Mouse (Mus musculus) large intestine, adult 2 months (tissue): ENCODE measurements around the gene Tbc1d5. TPM values are rescaled to one million over a fixed set of nuclear protein-coding genes. Genes with fewer than 3 reads are reported as not detected.

Experiments
- DNase-seq: peaks from one replicate; pipeline ENCODE4 v3.0.0-alpha.2; 2012; ENCODE audit warnings: low read depth, low spot score
- WGBS: fragments of 180-500 bp; shearing (Covaris S2); methylation state at CpG from one replicate; pipeline ENCODE4 v1.1.7; 2018; 5-methylcytosine and 5-hydroxymethylcytosine counted together
- polyA plus RNA-seq: library from polyadenylated mRNA; depleted of rRNA; stranded (reverse); fragments of >200 nt; gene quantifications from 2 replicates; pipeline ENCODE4 v1.2.3, GENCODE M21; 2012

Gene Tbc1d5
- polyA plus RNA-seq, 1 experiment = 5.7 TPM

DNA sequence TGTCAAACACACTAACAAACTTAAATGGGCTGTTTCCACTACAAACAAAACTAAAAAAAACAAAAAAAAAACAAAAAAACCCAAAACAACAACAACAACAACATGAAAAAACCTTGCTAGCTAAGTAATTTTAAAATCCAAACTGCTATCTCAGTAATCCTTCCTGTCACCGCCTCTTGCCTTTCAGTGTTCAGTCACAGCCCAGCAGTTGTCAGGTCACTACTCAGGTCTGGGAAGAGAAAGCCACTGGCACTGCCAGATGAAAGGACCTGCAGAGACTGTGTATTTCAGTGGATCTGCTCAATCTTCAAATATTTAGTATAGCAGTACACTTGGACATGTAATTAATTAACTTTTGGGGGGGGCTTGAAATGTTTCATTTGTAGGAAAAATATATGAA, 272.5 kb downstream of the Tbc1d5 start:
- WGBS = 96% methylated on average over 1 of the region's 1 CpGs

DNA sequence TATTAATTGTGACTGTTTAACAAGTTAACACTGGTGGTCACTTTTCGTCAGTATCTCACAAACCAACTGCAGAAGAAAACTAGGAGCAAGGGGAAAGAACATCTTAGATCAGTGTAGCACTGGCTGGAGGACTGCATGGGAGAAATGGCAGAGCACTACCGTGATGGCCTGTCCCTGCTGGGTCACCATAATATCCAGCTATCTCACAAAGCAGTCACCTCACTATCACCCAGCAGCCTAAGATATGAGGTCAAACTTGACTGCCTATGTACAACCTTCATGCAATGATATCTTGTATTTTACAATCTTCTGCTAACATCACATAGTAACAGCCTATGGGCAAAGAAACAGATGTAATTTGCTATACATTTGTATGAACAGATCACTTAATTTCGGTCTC, 274.7 kb downstream of the Tbc1d5 start:
- WGBS = 96% methylated on average over 3 of the region's 3 CpGs
- no peak for DNase-seq

More for the DNA sequence above, 272.5 kb downstream of the Tbc1d5 start:
- DNase-seq = no peak

DNA sequence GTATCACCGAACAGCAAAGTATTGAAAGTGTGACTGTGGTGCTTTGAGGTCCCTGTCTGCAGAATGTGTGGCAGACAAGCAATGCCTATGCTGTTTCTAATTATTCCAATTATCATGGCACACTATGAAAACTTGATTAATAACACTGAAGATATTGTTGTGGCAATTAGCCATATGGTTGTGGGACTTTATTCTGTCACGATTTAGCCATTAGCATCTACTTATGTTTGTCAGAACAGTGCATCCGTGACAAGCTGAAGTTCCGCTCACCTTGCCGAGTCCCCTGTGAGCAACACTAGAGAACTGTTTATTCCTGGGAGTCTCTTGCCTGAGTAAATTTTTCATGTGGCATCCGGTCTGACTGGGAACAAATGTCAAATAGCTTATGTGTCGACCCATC, 281.3 kb downstream of the Tbc1d5 start:
- DNase-seq = no peak
- 92% methylated on average over 7 of the region's 7 CpGs for WGBS

DNA sequence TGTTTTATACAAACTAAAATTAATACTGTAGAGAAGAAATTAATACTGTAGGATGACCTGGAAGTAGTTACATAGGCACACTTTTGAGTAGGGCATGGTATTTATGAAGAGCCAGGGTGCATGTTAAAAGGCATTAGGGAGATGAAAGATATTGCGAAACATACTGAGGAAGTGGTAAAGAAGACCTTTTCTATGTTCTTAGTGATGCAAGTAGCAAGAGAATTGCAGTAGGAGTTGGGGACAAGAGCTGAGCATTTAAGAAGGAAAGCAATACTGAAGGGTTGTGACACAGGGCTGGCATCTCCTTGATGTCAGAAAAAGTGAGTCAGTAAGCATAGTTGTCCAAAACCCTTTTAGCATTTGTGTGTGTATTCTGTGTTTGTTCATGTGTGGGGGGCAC, 289.7 kb downstream of the Tbc1d5 start:
- WGBS = 98% methylated on average over 1 of the region's 1 CpGs
- DNase-seq = no peak

DNA sequence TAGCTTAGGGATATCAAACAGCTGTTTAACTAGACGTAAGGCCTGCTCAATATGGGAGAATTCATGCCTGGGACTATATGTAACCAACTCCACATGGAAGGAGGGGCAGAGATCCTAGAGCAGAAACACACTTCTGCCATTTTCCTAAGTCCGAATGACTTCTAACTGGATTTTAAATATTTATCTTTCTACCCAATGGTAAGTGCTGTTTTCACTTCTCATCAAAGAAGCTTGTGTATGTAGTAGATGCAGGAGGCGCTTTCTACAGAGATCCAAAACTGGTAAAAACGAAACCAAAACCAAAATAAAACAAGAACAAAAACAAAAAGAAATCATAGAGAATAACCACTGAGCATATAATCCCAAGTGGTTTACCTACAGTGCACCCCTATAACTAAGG, 299.2 kb downstream of the Tbc1d5 start:
- 76% methylated on average over 4 of the region's 4 CpGs for WGBS

DNA sequence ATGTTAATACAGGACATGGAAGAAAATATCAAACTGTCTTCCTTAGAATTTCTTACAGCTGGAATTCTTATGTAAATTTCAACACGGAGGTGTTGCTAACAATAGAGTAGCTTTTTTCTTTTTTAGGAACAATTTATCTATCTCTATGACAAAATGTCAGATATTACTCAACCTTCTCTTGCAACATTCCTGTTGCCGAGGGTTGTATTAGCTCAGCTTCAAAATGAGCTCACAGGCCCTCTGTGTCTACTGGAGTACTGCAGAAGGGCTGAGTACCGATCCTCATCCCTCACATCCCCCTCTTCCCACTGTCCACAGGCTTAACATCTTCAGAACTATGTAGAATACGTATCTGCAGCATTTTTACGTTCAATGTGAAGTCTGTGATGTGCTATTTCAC, 302.7 kb downstream of the Tbc1d5 start:
- no peak for DNase-seq
- WGBS = 88% methylated on average over 5 of the region's 5 CpGs

More for the DNA sequence above, 299.2 kb downstream of the Tbc1d5 start:
- no peak for DNase-seq

DNA sequence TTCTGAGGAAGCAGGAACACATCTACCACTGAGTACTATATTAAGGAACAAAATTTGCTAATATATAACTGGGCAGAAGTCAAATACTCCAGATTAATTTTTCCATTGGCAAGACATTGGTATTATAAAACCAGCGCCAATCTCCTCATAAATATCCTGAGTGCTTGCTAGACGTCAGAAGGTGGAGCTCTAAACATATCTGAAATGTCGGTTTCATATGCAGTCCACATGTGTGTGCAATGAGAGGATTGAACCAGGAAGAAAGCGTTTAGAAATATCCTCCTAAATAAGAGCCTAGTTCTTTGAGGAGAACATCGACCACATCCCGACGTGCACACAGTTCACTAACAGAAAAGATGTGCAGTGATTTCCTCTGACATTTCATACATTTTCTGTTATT, 305.1 kb downstream of the Tbc1d5 start:
- WGBS = 62% methylated on average over 7 of the region's 7 CpGs
- DNase-seq = no peak

DNA sequence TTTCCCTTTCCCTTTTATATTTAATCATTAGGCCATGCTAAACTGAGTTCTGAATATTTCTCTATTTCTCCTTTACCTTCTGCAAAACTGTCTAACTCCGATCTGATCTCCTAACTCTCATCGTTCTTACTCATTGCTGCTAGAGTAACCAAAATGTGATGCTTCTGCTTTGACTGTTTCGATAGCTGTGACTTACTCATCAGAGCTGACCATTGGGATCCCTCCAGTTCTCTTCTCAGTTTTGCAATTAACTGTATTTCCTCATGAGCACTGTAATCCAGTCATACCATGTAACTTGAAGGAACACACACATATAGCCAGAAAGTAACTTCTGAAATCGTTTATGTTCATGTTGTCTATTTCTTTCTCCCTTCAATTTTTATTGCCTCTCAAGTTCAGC, 306.6 kb downstream of the Tbc1d5 start:
- no peak for DNase-seq
- 79% methylated on average over 4 of the region's 4 CpGs for WGBS

DNA sequence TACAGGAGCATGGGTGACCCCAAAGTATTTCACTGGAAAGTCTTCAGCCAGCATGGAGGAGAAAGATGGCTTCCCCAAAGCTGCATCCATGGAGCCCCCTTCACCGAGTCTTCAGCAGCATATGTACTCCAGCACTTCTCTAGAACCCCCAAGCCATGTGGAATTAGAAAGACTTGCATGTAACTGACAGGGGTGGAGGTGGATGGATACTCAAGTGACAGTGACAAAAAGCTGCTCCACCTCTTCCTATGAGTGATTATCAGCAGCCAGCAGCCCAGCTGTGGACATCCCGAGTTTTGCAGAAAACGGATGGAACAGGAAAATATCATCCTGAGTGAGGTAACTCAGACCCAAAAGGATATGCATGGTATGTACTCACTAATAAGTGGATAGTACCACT, 311.9 kb downstream of the Tbc1d5 start:
- 96% methylated on average over 3 of the region's 3 CpGs for WGBS
- no peak for DNase-seq

DNA sequence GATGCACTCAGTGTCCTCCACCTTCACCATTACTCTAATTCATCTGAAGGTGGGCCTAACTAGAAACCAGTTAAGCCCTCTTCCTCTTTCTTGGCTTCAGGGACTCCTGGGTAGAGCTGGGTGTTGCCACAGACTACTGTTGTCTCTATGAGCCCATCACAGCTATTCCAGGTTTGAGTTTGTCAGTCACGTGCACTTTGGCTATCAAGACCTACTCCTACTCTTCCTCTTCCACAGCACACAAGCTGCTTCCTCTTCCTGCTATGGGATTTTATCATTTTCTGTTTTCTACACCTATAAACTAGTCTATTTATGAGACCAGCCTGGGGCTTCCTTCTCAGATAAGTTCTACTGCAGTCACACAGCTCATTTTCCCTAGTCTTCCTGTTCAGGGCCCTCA, 314.4 kb downstream of the Tbc1d5 start:
- no peak for DNase-seq
- WGBS = 70% methylated on average over 1 of the region's 1 CpGs

DNA sequence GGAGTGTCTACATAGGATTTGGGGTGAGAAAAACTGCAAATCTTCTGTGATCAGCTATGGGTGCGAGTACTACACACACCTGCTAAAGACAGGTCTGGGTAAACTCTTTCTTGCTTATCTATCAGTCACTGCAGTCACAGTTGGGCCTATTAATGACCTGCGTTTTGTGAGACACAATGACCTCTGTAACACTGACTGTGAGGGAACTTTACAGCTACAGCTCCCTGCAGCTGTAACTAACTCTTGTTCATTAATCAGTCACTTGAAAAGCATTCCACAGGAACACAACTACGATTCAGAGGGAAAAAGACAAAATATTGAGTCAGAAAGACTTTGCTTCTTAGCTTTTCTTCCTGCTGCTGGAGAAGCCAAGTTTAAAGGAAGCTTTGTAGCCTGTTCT, 325.9 kb downstream of the Tbc1d5 start:
- WGBS = 49% methylated on average over 3 of the region's 3 CpGs
- DNase-seq = no peak

DNA sequence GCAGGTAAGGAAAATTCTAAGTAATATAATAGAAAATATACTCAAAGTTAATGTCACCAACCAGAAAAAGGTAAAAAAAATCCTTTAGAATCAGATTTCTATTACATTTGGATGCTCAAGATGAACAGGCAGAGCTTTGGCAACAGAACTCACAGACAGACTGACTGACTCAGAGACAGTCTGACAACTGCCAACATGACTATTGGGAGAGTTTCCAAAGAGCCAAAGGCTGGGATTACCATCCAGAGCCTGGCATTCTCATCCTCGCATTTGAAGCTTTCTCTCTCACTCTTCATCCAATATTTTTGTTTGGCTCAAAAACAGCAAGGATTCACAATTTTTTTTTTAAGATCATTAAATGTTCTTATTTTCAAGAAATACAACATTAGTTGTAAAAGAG, 327.8 kb downstream of the Tbc1d5 start:
- 86% methylated on average over 1 of the region's 1 CpGs for WGBS
- no peak for DNase-seq

DNA sequence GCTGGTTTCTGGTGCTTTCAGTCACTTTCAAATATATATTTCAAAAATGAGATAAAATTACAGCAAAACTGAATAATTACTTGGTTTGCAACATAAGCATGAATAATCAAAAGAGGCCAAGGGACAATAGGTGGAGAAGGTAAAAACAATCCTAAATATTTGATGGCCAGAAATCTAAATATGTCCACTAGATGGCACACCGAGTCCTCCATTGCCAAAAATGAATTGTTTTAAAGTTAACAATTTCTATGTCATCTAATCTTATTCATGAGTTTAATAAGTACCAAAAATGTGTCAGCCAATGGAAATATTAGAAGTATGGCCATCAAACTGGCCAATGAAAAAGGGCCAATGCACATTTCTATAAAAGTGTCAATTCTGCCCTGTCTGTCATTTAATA, 365.1 kb downstream of the Tbc1d5 start:
- DNase-seq = no peak
- 40% methylated on average over 1 of the region's 1 CpGs for WGBS

DNA sequence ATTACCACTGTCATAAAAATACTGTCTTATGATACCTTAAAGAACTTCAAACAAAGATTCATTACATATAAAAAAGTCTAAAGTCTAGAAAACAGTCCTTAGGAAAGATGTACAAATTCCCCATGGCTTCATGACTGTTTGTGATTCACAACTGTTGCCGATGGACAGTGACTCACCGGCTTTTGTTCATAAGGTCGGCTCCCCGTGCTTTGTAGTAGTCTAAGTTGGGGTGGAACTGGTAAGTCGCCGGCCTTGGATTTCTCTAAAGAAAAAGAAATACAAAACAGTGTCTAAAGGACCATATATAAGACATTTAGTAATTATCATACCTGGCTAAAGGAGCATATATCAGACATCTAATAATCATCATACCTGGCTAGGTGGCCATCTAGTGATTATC, 365.6 kb downstream of the Tbc1d5 start:
- no peak for DNase-seq

DNA sequence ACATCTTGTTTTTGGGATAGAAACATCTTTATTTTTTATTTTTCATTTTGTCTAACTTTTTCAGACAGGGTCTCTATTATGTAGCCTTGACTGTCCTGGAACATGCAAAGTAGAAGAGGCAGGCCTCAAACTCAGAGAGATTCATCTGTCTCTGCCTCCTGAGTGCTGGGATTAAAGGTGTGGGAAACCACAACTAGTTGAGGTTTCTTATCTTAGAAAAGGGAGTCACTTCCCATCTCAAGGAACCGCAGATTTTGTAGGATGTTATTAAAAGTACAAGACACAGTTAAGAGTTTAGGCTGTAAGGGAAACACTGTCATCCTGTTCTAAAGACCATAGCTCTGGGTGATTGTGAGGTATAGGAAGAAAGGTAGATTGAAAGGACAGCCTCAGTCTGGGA, 373.5 kb downstream of the Tbc1d5 start:
- DNase-seq = no peak
- WGBS = 85% methylated on average over 1 of the region's 1 CpGs

More for the DNA sequence above, 365.6 kb downstream of the Tbc1d5 start:
- WGBS = 85% methylated on average over 6 of the region's 6 CpGs

DNA sequence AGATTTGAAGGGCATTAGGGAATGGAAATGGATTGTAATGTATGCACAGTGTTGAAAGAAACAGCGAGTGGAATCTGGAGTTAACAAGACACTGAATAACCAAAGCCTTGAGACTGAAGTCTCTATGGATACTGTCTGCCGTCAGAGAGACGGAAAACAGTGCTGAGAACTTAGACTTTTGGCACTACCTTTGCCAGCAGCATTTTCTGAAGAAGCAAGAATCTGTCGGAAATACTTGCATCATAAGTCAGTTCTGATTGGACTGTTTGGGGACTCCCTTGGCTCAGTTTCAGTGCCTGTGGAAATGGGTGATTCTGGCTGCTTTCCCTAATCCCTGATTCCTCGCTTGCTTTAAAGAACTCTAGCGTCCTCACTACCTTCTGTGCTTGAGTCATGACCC, 375.9 kb downstream of the Tbc1d5 start:
- DNase-seq = no peak
- 67% methylated on average over 6 of the region's 6 CpGs for WGBS

DNA sequence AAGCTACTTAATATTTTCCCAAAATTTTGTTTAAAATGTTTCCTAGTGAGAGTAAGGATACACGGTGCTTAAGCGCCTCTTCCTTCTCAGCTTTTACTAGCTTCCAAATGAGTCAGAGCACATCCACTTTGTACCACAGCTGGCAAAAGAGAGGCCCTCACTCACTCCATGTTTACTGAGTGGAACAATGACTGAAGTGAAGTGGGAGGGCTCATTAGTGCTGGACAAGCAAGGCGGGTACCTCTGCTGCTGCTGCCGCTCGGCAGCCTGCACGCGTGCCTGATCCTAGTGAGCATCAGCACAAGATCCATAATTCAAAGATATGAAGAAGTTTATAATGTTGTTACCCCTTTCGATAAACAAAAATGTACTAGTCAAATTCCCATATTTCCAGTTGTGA, 376.8 kb downstream of the Tbc1d5 start:
- 75% methylated on average over 8 of the region's 8 CpGs for WGBS

DNA sequence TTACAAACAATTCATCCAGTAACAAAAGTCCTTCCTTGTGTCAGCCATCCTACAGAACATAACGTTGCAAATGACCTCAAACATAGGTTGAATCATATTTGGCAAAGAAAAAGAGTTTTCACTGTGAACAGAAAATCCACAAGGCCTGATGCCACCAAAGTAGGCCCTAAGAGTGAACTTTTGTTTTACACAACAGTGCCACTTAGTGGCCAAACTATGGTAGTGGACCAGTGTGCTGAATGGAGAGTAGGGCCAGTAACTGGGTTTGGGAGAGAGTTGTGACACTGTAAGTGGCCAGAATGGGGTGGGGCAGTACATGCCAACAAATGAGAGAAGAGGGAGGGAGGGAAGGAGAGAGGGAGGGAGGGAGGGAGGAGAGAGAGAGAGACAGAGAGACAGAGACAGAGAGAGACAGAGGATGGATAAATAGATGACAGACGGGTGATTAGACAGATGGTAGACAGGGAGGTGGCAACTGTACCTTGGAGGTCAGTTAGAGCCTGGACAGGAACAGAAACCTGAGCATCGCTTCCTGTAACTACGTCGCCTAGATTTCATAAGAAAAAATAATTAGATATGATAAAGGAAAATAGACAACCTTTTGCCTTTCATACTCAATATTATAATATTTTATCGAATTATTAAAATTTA, 383.6 kb downstream of the Tbc1d5 start:
- DNase-seq = peak; percentile 67
- 65% methylated on average over 6 of the region's 6 CpGs for WGBS

More for the DNA sequence above, 376.8 kb downstream of the Tbc1d5 start:
- no peak for DNase-seq

DNA sequence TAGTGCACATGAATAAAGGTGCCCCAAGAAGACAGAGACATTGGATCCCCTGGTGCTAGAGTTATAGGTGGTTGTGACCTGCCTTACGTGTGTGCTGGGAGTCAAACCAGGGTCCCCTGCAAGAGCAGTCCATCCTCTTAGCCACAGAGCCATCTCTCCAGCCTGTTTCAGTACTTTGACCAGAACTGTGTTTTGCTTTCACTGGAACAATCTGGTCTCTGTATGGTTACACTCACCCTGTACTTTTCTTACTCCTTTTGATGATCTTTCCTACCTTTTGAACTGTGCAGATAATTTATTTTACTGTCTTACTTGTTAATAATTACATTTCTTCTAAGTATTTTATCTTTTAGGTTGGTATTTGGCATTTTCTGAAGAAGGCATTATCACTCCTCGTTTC, 387.5 kb downstream of the Tbc1d5 start:
- no peak for DNase-seq
- WGBS = 88% methylated on average over 2 of the region's 2 CpGs

DNA sequence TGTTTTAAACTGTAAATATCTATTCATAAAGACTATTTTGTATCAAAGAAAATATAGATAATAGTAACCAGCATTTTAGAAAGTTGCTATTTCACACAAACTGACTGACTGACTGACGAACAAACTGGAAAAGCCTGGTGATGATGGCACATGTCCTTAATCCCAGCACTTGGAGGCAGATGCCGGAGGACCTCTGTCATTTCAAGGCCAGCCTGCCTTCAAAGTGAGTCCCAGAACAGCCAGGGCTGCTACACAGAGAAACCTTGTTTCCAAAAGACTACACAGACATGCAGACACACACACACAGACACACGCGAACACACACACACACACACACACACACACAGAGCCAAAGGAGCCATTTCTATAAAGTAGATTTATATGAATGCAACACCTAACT, 390.3 kb downstream of the Tbc1d5 start:
- 94% methylated on average over 4 of the region's 4 CpGs for WGBS

DNA sequence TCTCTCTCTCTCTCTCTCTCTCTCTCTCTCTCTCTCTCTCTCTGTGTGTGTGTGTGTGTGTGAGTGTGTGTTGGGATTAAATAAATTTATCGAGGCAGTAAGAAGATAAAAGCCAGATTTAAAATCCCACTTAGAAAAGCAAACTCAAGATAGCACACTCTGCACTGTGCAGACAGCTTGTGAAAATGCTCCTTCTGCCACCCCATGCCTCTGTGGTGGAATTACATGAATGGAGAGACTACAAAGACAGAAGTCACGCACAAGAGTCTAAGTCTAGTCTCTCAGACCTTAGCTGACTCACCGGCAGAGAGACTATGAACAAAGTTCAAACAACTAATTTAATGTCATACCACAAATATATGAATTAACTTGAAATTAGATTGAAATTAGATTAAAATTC, 403.9 kb downstream of the Tbc1d5 start:
- 64% methylated on average over 3 of the region's 3 CpGs for WGBS
- no peak for DNase-seq

More for the DNA sequence above, 390.3 kb downstream of the Tbc1d5 start:
- no peak for DNase-seq

DNA sequence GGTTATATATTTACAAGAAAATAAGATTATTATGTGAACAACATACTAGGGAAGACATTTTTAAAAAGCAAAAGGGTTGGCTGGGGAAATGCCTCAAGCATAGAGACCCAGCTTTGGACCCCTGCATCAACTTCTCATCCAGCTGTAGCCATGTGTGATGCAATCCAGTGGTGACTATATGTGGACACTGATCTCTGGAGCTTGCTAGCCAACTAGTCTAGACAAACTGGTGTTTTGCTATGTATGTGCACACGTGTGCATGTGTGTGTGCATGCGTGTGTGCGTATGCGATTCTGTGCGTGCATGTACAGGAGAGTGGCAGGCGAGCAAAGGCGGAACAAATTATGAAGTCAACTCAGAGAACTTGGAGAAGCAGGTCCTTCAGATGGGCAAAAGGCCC, 414.8 kb downstream of the Tbc1d5 start:
- WGBS = 97% methylated on average over 7 of the region's 7 CpGs
- no peak for DNase-seq
